Mouse (Mus musculus) heart, postnatal 0 days (tissue): ENCODE data around the gene Sema6c.

ENCODE experiments used
- CTCF ChIP-seq: IDR thresholded peaks from 2 replicates; pipeline ENCODE4 v1.5.1; 2016; ENCODE audit warnings: antibody characterized with exemption, control low read depth, low read depth
- EP300 ChIP-seq: IDR thresholded peaks from 2 replicates; pipeline ENCODE4 v1.6.1; 2016; ENCODE audit warnings: antibody characterized with exemption, low read depth

- TF ChIP-seq CTCF (no peak), EP300 (no peak)
Observed at GRCm38 (mm10) chr3:95199101-95199500, 38.8 kb downstream of the Sema6c start.
